Mouse (Mus musculus): ENCODE measurements around the gene Ribc2. TPM values are rescaled to one million over a fixed set of nuclear protein-coding genes. Genes with fewer than 3 reads are reported as not detected.

The Ribc2 gene
- polyA plus RNA-seq, 1 experiment from 2014 or later: 0.29 TPM

- no peak overlapping the region for H3K9ac ChIP-seq (ENCODE audit: low read length)
- peak overlapping the region; percentile 17 for H3K4me2 ChIP-seq (ENCODE audit: low read depth, low read length)
- H3K36me3 ChIP-seq (ENCODE audit: control insufficient read depth, insufficient read depth): no peaks in the 10 kb centered on the region
- no peak for ATAC-seq (replicated peaks; ENCODE audit: extremely low read depth, insufficient read depth, low FRiP score)
- H3K4me1 ChIP-seq (ENCODE audit: control insufficient read depth, insufficient read depth, low read length): peaks cover 15% of the 10 kb centered on the region
- no peaks in the 10 kb centered on the region for H3K9me3 ChIP-seq (replicated peaks; ENCODE audit: control insufficient read depth, low read length)
- H3K27me3 ChIP-seq (ENCODE audit: control insufficient read depth, insufficient read depth, low read length): peaks cover 5% of the 10 kb centered on the region; the same call in 1 of the 2 replicates
- no peak overlapping the region for H3K4me3 ChIP-seq (ENCODE audit: low read length)
- no peak overlapping the region for H3K27ac ChIP-seq (ENCODE audit: low read length)
- WGBS: 32% methylated on average over 8 of the region's 8 CpGs
These were observed 41.5 kb downstream of the Ribc2 start for GRCm38 (mm10) chr15:85173425-85173824.

GRCm38 (mm10) chr15:85174060-85174459 lies 42.2 kb downstream of the Ribc2 start:
- WGBS: 56% methylated on average over 10 of the region's 10 CpGs
- Histone ChIP-seq H3K27ac (ENCODE audit: low read length) (no peak overlapping the region), H3K9ac (ENCODE audit: low read length) (no peak overlapping the region), H3K4me3 (ENCODE audit: low read length) (no peak overlapping the region), H3K4me1 (ENCODE audit: control insufficient read depth, insufficient read depth, low read length) (peaks cover 21% of the 10 kb centered on the region), H3K27me3 (ENCODE audit: control insufficient read depth, insufficient read depth, low read length) (peaks cover 5% of the 10 kb centered on the region; the same call in 1 of the 2 replicates), H3K36me3 (ENCODE audit: control insufficient read depth, insufficient read depth) (no peaks in the 10 kb centered on the region), H3K4me2 (ENCODE audit: low read depth, low read length) (no peak overlapping the region), H3K9me3 (replicated peaks; ENCODE audit: control insufficient read depth, low read length) (no peaks in the 10 kb centered on the region)
- ATAC-seq (replicated peaks; ENCODE audit: extremely low read depth, insufficient read depth, low FRiP score): no peak

- peak overlapping the region; percentile 75 for H3K27ac ChIP-seq (ENCODE audit: low read length)
- H3K4me1 ChIP-seq (ENCODE audit: control insufficient read depth, insufficient read depth, low read length): peaks cover 38% of the 10 kb centered on the region
These were observed 45.7 kb downstream of the Ribc2 start for GRCm38 (mm10) chr15:85177576-85177975.

GRCm38 (mm10) chr15:85178172-85178571 lies 46.3 kb downstream of the Ribc2 start:
- no peaks in the 10 kb centered on the region for H3K36me3 ChIP-seq (ENCODE audit: control insufficient read depth, insufficient read depth)
- peak overlapping the region; percentile 49 for H3K4me2 ChIP-seq (ENCODE audit: low read depth, low read length)
- H3K27ac ChIP-seq (ENCODE audit: low read length): peak overlapping the region; percentile 79
- peak overlapping the region; percentile 35; the same call in 1 of the 2 replicates for H3K9ac ChIP-seq (ENCODE audit: low read length)
- ATAC-seq (replicated peaks; ENCODE audit: extremely low read depth, insufficient read depth, low FRiP score): peak; percentile 94
- no peak overlapping the region for H3K4me3 ChIP-seq (ENCODE audit: low read length)
- no peaks in the 10 kb centered on the region for H3K9me3 ChIP-seq (replicated peaks; ENCODE audit: control insufficient read depth, low read length)
- H3K4me1 ChIP-seq (ENCODE audit: control insufficient read depth, insufficient read depth, low read length): peaks cover 38% of the 10 kb centered on the region
- WGBS: 23% methylated on average over 6 of the region's 6 CpGs
- no peaks in the 10 kb centered on the region; the same call in 1 of the 2 replicates for H3K27me3 ChIP-seq (ENCODE audit: control insufficient read depth, insufficient read depth, low read length)

More at GRCm38 (mm10) chr15:85177576-85177975, 45.7 kb downstream of the Ribc2 start:
- Histone ChIP-seq H3K36me3 (ENCODE audit: control insufficient read depth, insufficient read depth) (no peaks in the 10 kb centered on the region), H3K27me3 (ENCODE audit: control insufficient read depth, insufficient read depth, low read length) (no peaks in the 10 kb centered on the region; the same call in 1 of the 2 replicates), H3K4me3 (ENCODE audit: low read length) (no peak overlapping the region), H3K9ac (ENCODE audit: low read length) (peak overlapping the region; percentile 35; the same call in 1 of the 2 replicates), H3K4me2 (ENCODE audit: low read depth, low read length) (peak overlapping the region; percentile 49), H3K9me3 (replicated peaks; ENCODE audit: control insufficient read depth, low read length) (no peaks in the 10 kb centered on the region)
- WGBS: 35% methylated on average over 8 of the region's 8 CpGs
- no peak for ATAC-seq (replicated peaks; ENCODE audit: extremely low read depth, insufficient read depth, low FRiP score)

- peaks cover 34% of the 10 kb centered on the region for H3K4me1 ChIP-seq (ENCODE audit: control insufficient read depth, insufficient read depth, low read length)
- H3K27me3 ChIP-seq (ENCODE audit: control insufficient read depth, insufficient read depth, low read length): no peaks in the 10 kb centered on the region; the same call in 1 of the 2 replicates
- H3K27ac ChIP-seq (ENCODE audit: low read length): peak overlapping the region; percentile 79
- no peak overlapping the region for H3K9ac ChIP-seq (ENCODE audit: low read length)
- ATAC-seq (replicated peaks; ENCODE audit: extremely low read depth, insufficient read depth, low FRiP score): 0 out of 2 replicates have a peak, but pooled peaks have one; percentile 20
- no peaks in the 10 kb centered on the region for H3K36me3 ChIP-seq (ENCODE audit: control insufficient read depth, insufficient read depth)
- 66% methylated on average over 7 of the region's 7 CpGs for WGBS
- no peak overlapping the region for H3K4me2 ChIP-seq (ENCODE audit: low read depth, low read length)
- H3K4me3 ChIP-seq (ENCODE audit: low read length): no peak overlapping the region
- no peaks in the 10 kb centered on the region for H3K9me3 ChIP-seq (replicated peaks; ENCODE audit: control insufficient read depth, low read length)
These were observed 47.8 kb downstream of the Ribc2 start for GRCm38 (mm10) chr15:85179528-85180180.

GRCm38 (mm10) chr15:85180368-85180767 lies 48.5 kb downstream of the Ribc2 start:
- Histone ChIP-seq H3K9me3 (replicated peaks; ENCODE audit: control insufficient read depth, low read length) (no peaks in the 10 kb centered on the region), H3K4me1 (ENCODE audit: control insufficient read depth, insufficient read depth, low read length) (peaks cover 34% of the 10 kb centered on the region), H3K36me3 (ENCODE audit: control insufficient read depth, insufficient read depth) (no peaks in the 10 kb centered on the region), H3K27ac (ENCODE audit: low read length) (peak overlapping the region; percentile 50), H3K4me2 (ENCODE audit: low read depth, low read length) (no peak overlapping the region), H3K27me3 (ENCODE audit: control insufficient read depth, insufficient read depth, low read length) (no peaks in the 10 kb centered on the region; the same call in 1 of the 2 replicates), H3K4me3 (ENCODE audit: low read length) (no peak overlapping the region), H3K9ac (ENCODE audit: low read length) (no peak overlapping the region)
- no peak for ATAC-seq (replicated peaks; ENCODE audit: extremely low read depth, insufficient read depth, low FRiP score)

- no peak overlapping the region for H3K4me2 ChIP-seq (ENCODE audit: low read depth, low read length)
- H3K27me3 ChIP-seq (ENCODE audit: control insufficient read depth, insufficient read depth, low read length): no peaks in the 10 kb centered on the region; the same call in 1 of the 2 replicates
- H3K4me1 ChIP-seq (ENCODE audit: control insufficient read depth, insufficient read depth, low read length): peaks cover 32% of the 10 kb centered on the region
- no peak for ATAC-seq (replicated peaks; ENCODE audit: extremely low read depth, insufficient read depth, low FRiP score)
- WGBS: 92% methylated on average over 4 of the region's 4 CpGs
- H3K27ac ChIP-seq (ENCODE audit: low read length): no peak overlapping the region
- H3K36me3 ChIP-seq (ENCODE audit: control insufficient read depth, insufficient read depth): no peaks in the 10 kb centered on the region
- no peaks in the 10 kb centered on the region for H3K9me3 ChIP-seq (replicated peaks; ENCODE audit: control insufficient read depth, low read length)
- H3K9ac ChIP-seq (ENCODE audit: low read length): no peak overlapping the region
- H3K4me3 ChIP-seq (ENCODE audit: low read length): no peak overlapping the region
These were observed 50.2 kb downstream of the Ribc2 start for GRCm38 (mm10) chr15:85182063-85182462.

GRCm38 (mm10) chr15:85186916-85187315 lies 55.0 kb downstream of the Ribc2 start:
- no peak overlapping the region for H3K4me2 ChIP-seq (ENCODE audit: low read depth, low read length)
- H3K27ac ChIP-seq (ENCODE audit: low read length): no peak overlapping the region
- no peak overlapping the region for H3K9ac ChIP-seq (ENCODE audit: low read length)
- no peaks in the 10 kb centered on the region for H3K27me3 ChIP-seq (ENCODE audit: control insufficient read depth, insufficient read depth, low read length)
- no peaks in the 10 kb centered on the region for H3K9me3 ChIP-seq (replicated peaks; ENCODE audit: control insufficient read depth, low read length)
- H3K4me3 ChIP-seq (ENCODE audit: low read length): no peak overlapping the region
- 43% methylated on average over 7 of the region's 7 CpGs for WGBS
- no peaks in the 10 kb centered on the region for H3K36me3 ChIP-seq (ENCODE audit: control insufficient read depth, insufficient read depth)
- no peaks in the 10 kb centered on the region for H3K4me1 ChIP-seq (ENCODE audit: control insufficient read depth, insufficient read depth, low read length)
- ATAC-seq (replicated peaks; ENCODE audit: extremely low read depth, insufficient read depth, low FRiP score): no peak; the same call in 1 of the 2 replicates

- H3K4me3 ChIP-seq (ENCODE audit: low read length): no peak overlapping the region
- no peak overlapping the region for H3K4me2 ChIP-seq (ENCODE audit: low read depth, low read length)
- no peaks in the 10 kb centered on the region for H3K9me3 ChIP-seq (replicated peaks; ENCODE audit: control insufficient read depth, low read length)
- H3K9ac ChIP-seq (ENCODE audit: low read length): no peak overlapping the region
- 52% methylated on average over 8 of the region's 8 CpGs for WGBS
- no peaks in the 10 kb centered on the region for H3K4me1 ChIP-seq (ENCODE audit: control insufficient read depth, insufficient read depth, low read length)
- no peaks in the 10 kb centered on the region for H3K36me3 ChIP-seq (ENCODE audit: control insufficient read depth, insufficient read depth)
- no peak for ATAC-seq (replicated peaks; ENCODE audit: extremely low read depth, insufficient read depth, low FRiP score)
- H3K27me3 ChIP-seq (ENCODE audit: control insufficient read depth, insufficient read depth, low read length): no peaks in the 10 kb centered on the region
- H3K27ac ChIP-seq (ENCODE audit: low read length): no peak overlapping the region
These were observed 56.4 kb downstream of the Ribc2 start for GRCm38 (mm10) chr15:85188167-85188778.
